Mouse (Mus musculus) heart, postnatal 0 days (tissue): Measurements from ENCODE around the gene Exosc8. TPM values are rescaled to one million over a fixed set of nuclear protein-coding genes. Genes with fewer than 3 reads are reported as not detected.

Source experiments
- ATAC-seq: fragments of 200-750 bp; cut with Nextera tagmentation; 2 replicates; pipeline ENCODE4 v1.8.0; 2017; ENCODE audit warnings: low read depth, moderate number of reproducible peaks, moderate library complexity; ENCODE audit not compliant: insufficient read depth
- DNase-seq: peaks from one replicate; pipeline ENCODE4 v3.0.0-alpha.2; 2016; ENCODE audit warnings: low spot score
- H3K27ac ChIP-seq: fragments of 300-500 bp; sonication (generic); 2 replicates; pipeline ENCODE4 v1.5.1; 2014; ENCODE audit warnings: low read depth, mild to moderate bottlenecking
- H3K27me3 ChIP-seq: fragments of 300-500 bp; sonication (generic); 2 replicates; pipeline ENCODE4 v1.6.1; 2014; ENCODE audit warnings: low read length, mixed read lengths; ENCODE audit not compliant: control insufficient read depth, insufficient read depth
- H3K36me3 ChIP-seq: fragments of 300-500 bp; sonication (generic); replicated peaks from 2 replicates; pipeline ENCODE4 v1.6.1; 2014; ENCODE audit warnings: low read length, mixed read lengths; ENCODE audit not compliant: control insufficient read depth, insufficient read depth
- H3K4me1 ChIP-seq: fragments of 300-500 bp; sonication (generic); 2 replicates; pipeline ENCODE4 v1.6.1; 2014; ENCODE audit warnings: antibody characterized with exemption; ENCODE audit not compliant: control insufficient read depth, insufficient read depth
- H3K4me2 ChIP-seq: fragments of 300-500 bp; sonication (generic); 2 replicates; pipeline ENCODE4 v1.6.1; 2014; ENCODE audit warnings: low read depth, mild to moderate bottlenecking, low read length, moderate library complexity
- H3K4me3 ChIP-seq: fragments of 300-500 bp; sonication (generic); 2 replicates; pipeline ENCODE4 v1.5.1; 2014; ENCODE audit warnings: low read depth, low read length
- H3K9ac ChIP-seq: fragments of 300-500 bp; sonication (generic); replicated peaks from 2 replicates; pipeline ENCODE4 v1.6.1; 2014; ENCODE audit warnings: low read depth, low read length, mixed read lengths
- H3K9me3 ChIP-seq: fragments of 300-500 bp; sonication (generic); replicated peaks from 2 replicates; pipeline ENCODE4 v1.6.1; 2016; ENCODE audit warnings: low read length; ENCODE audit not compliant: control insufficient read depth
- CTCF ChIP-seq: IDR thresholded peaks from 2 replicates; pipeline ENCODE4 v1.5.1; 2016; ENCODE audit warnings: antibody characterized with exemption, control low read depth, low read depth
- EP300 ChIP-seq: IDR thresholded peaks from 2 replicates; pipeline ENCODE4 v1.6.1; 2016; ENCODE audit warnings: antibody characterized with exemption, low read depth
- WGBS: fragments of 180-500 bp; shearing (Covaris S2); extraction: QIAGEN DNeasy Blood & Tissue Kit; methylation state at CpG from one replicate; pipeline ENCODE4 v1.1.7; 2014; 5-methylcytosine and 5-hydroxymethylcytosine counted together
- polyA plus RNA-seq: library from polyadenylated mRNA; unstranded; fragments of >200 nt; fragmentation: Nextera tagmentation; extraction: Ambion mirVana; gene quantifications from 2 replicates; pipeline ENCODE4 v1.2.1, GENCODE M21; 2015
- total RNA-seq: library from RNA; depleted of rRNA; stranded (reverse); fragments of >200 nt; gene quantifications from 2 replicates; pipeline ENCODE4 v1.2.3, GENCODE M21; 2014; ENCODE audit warnings: low replicate concordance

Exosc8 gene
- total and polyA plus RNA-seq, 2 experiments from 2014 or later, result 18.8 to 33.9 TPM

DNA sequence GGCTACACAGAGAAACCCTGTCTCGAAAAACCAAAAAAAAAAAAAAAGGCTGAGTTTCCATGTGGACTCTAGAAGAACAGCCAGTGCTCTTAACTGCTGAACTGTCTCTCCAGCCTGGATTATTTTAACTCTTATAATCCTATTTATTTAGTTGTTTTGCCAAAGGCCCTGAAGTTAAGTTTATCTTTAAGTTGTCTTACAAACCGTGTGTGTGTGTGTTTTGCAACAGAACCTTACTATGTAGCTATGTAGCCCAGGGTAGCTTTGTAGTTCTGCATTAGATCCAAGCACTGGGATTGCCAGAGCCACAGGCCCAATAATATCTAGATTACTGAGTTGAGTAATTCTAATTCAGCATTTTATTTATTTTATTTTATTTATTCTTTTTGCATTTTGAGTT is 9.8 kb downstream of the Exosc8 start:
- H3K4me3 ChIP-seq, result no peak overlapping the region
- no peak overlapping the region for H3K4me2 ChIP-seq
- no peak overlapping the region for H3K9ac ChIP-seq
- H3K36me3 ChIP-seq, result peaks cover 81% of the 10 kb centered on the region
- TF ChIP-seq EP300 (no peak), CTCF (no peak)
- no peak for ATAC-seq
- no peak overlapping the region for H3K27ac ChIP-seq
- 83% methylated on average over 2 of the region's 2 CpGs for WGBS
- no peaks in the 10 kb centered on the region for H3K27me3 ChIP-seq
- DNase-seq, result no peak
- no peaks in the 10 kb centered on the region for H3K9me3 ChIP-seq
- H3K4me1 ChIP-seq, result peaks cover 4% of the 10 kb centered on the region; the same call in 1 of the 2 replicates

GRCm38 (mm10) chr3:54723741-54724500 is 11.3 kb downstream of the Exosc8 start:
- TF ChIP-seq EP300 (no peak), CTCF (no peak)
- 75% methylated on average over 10 of the region's 10 CpGs for WGBS
- Histone ChIP-seq H3K4me3 (no peak overlapping the region), H3K9me3 (no peaks in the 10 kb centered on the region), H3K36me3 (peaks cover 74% of the 10 kb centered on the region), H3K27ac (peak overlapping the region; percentile 43; the same call in 1 of the 2 replicates), H3K9ac (no peak overlapping the region), H3K27me3 (no peaks in the 10 kb centered on the region), H3K4me1 (peaks cover 4% of the 10 kb centered on the region; the same call in 1 of the 2 replicates), H3K4me2 (no peak overlapping the region)
- ATAC-seq (no peak), DNase-seq (no peak)

DNA sequence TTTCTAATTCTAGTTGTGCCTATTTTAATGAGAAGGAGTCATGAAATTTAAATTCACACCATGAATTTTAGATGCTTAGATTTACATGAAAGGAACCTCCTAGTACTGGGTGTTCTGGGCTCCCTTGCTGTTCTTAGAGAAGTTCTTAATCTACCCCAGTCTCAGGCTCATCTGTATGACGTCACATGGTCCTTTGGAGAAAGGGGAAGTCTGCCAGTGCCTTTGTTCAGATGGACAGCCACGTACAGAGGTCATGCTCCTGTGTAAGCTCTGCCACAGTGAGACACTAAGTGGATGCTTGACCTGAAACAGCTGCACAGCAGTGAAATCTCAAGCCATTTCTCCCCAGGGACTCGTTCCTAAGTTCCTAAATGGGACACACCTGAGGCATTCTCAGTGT is 16.2 kb downstream of the Exosc8 start:
- DNase-seq (no peak), ATAC-seq (no peak)
- H3K4me1 ChIP-seq, result peaks cover 4% of the 10 kb centered on the region; the same call in 1 of the 2 replicates
- no peaks in the 10 kb centered on the region for H3K27me3 ChIP-seq
- H3K9ac ChIP-seq, result no peak overlapping the region
- no peaks in the 10 kb centered on the region for H3K9me3 ChIP-seq
- peaks cover 84% of the 10 kb centered on the region for H3K36me3 ChIP-seq
- no peak overlapping the region for H3K4me3 ChIP-seq
- no peak for TF ChIP-seq CTCF
- TF ChIP-seq EP300, result no peak
- no peak overlapping the region for H3K27ac ChIP-seq
- WGBS, result 66% methylated on average over 3 of the region's 3 CpGs
- no peak overlapping the region for H3K4me2 ChIP-seq

DNA sequence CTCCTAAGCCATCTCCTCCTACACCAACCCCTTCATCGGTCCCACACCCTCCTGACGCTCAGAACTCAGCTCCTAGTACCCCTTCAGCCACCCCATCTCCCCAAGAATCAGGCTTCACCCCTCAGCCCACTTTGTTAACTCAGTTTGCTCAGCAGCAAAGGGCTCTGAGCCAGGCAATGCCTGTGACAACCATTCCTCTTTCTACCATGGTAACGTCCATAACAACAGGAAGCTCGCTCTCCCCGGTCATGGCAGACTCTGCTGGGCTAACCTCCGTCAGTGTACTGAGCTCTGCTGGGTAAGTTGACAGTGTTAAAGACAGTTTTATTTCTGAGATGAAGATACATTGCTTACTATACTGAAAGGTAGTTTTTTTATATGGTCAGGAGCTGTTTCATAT is 17.8 kb downstream of the Exosc8 start:
- no peak overlapping the region for H3K4me3 ChIP-seq
- no peaks in the 10 kb centered on the region for H3K27me3 ChIP-seq
- ATAC-seq, result no peak
- no peaks in the 10 kb centered on the region for H3K4me1 ChIP-seq
- H3K4me2 ChIP-seq, result no peak overlapping the region
- H3K36me3 ChIP-seq, result peaks cover 78% of the 10 kb centered on the region
- no peak overlapping the region for H3K9ac ChIP-seq
- 84% methylated on average over 6 of the region's 6 CpGs for WGBS
- H3K9me3 ChIP-seq, result no peaks in the 10 kb centered on the region
- no peak for TF ChIP-seq EP300
- no peak for TF ChIP-seq CTCF
- DNase-seq, result no peak
- no peak overlapping the region for H3K27ac ChIP-seq

DNA sequence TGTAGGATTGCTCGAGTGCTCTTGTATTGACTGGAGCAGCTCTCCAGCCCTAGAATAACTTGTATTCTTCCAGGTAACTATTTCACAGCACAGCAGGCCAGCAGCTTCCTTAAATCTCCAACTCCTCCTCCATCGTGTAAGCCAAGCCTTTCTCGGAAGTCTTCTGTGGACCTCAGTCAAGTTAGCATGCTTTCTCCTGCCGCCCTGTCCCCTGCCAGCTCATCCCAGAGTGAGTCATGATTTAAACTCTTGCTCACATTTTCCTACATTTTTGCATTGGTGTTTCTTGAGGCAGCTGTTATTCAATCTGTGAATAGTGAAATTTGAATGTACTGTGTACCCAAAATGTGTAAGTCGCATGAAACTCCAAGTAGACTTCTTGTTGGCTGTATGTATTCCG is 19.7 kb downstream of the Exosc8 start:
- Histone ChIP-seq H3K4me2 (no peak overlapping the region), H3K9me3 (no peaks in the 10 kb centered on the region), H3K9ac (no peak overlapping the region), H3K27me3 (no peaks in the 10 kb centered on the region), H3K27ac (no peak overlapping the region), H3K4me3 (no peak overlapping the region), H3K4me1 (no peaks in the 10 kb centered on the region), H3K36me3 (peaks cover 79% of the 10 kb centered on the region)
- TF ChIP-seq CTCF (no peak), EP300 (no peak)
- WGBS, result 85% methylated on average over 6 of the region's 6 CpGs
- no peak for ATAC-seq
- no peak for DNase-seq

DNA sequence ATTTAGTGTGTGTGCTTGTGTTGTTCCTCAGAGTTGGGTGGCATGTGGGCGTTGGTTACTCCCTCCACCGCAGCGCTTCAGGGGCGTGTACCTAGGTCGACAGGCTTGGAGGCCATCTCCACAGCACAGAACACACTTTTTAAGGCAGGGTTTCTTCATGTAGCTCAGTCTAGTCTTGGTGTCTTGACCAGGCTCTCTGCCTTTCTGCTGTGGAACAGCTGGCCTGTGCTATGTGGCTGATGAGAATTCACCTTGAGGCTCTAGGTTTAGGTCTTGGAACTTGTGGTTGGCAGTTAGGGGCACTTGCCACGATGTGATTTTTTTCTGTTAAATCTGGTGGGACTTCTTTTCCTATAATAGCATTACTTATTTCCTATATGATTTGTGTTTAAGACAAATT is 20.9 kb downstream of the Exosc8 start, which contains the start of gene Gm21958:
Gene Gm21958 (minus strand): TSS at position 101 of the 400 bp plus-strand sequence.
- WGBS, result 88% methylated on average over 6 of the region's 6 CpGs
- no peak for TF ChIP-seq CTCF
- TF ChIP-seq EP300, result no peak
- Histone ChIP-seq H3K9me3 (no peaks in the 10 kb centered on the region), H3K27ac (no peak within 1 kb of the TSS), H3K36me3 (peaks cover 84% of the 10 kb centered on the region), H3K27me3 (no peaks in the 10 kb centered on the region), H3K4me3 (no peak within 1 kb of the TSS), H3K4me2 (no peak within 1 kb of the TSS), H3K4me1 (no peaks in the 10 kb centered on the region), H3K9ac (no peak within 1 kb of the TSS)
- DNase-seq (no peak), ATAC-seq (no peak)
